Mouse (Mus musculus) MEL (cell line): ENCODE results near the gene Prkd1.

Experiments
- ELF1 ChIP-seq: IDR thresholded peaks from 2 replicates; pipeline ENCODE4 v1.6.1; 2014; ENCODE audit warnings: low read depth, mild to moderate bottlenecking, inconsistent platforms, low read length, improper control_type of control experiment, moderate library complexity
- EP300 ChIP-seq, 2 experiments: IDR thresholded peaks; 2 replicates each; pipeline ENCODE4 v1.6.1; 2011; ENCODE audit warnings: improper control_type of control experiment in 2 of 2, low read length in 2 of 2, low read depth in 1 of 2, mild to moderate bottlenecking in 1 of 2
- KAT2A ChIP-seq: conservative IDR thresholded peaks from 2 replicates; pipeline ENCODE4 v1.6.1; 2012; ENCODE audit warnings: low read depth, low read length, improper control_type of control experiment, inconsistent platforms
- POLR2A ChIP-seq, 2 experiments: IDR thresholded peaks; 2 replicates each; pipeline ENCODE4 v1.6.1; 2011 to 2012; ENCODE audit warnings: low read length in 2 of 2, mild to moderate bottlenecking in 2 of 2, control low read depth in 1 of 2, improper control_type of control experiment in 1 of 2, low read depth in 1 of 2, moderate library complexity in 1 of 2; ENCODE audit not compliant: control insufficient read depth in 1 of 2, insufficient read depth in 1 of 2, poor library complexity in 1 of 2
- TCF12 ChIP-seq: IDR thresholded peaks from 2 replicates; pipeline ENCODE4 v1.6.1; 2014; ENCODE audit warnings: low read depth, mild to moderate bottlenecking, inconsistent platforms, low read length, improper control_type of control experiment, moderate library complexity
- ZC3H11A ChIP-seq: IDR thresholded peaks from 2 replicates; pipeline ENCODE4 v1.6.1; 2012; ENCODE audit warnings: low read depth, mild to moderate bottlenecking, inconsistent platforms, low read length, improper control_type of control experiment

- TF ChIP-seq ELF1 (no peak), TCF12 (no peak), KAT2A (no peak), EP300 (IDR thresholded peaks at IDR 0.05; ENCODE audit: low read depth in 1 of 2, low read length in 2 of 2) (no peak), ZC3H11A (no peak), POLR2A (IDR thresholded peaks at IDR 0.05; ENCODE audit: control insufficient read depth in 1 of 2, insufficient read depth in 1 of 2, low read depth in 1 of 2, low read length in 2 of 2, poor library complexity in 1 of 2) (no peak)
Measured at GRCm38 (mm10) chr12:50597467-50597866, 51.4 kb downstream of the Prkd1 start.
